Mouse (Mus musculus) lung, embryonic 14.5 days (tissue): ENCODE data around the gene Rps6kc1. TPM values are rescaled to one million over a fixed set of nuclear protein-coding genes. Genes with fewer than 3 reads are reported as not detected.
A peak's percentile ranks its signal among the peaks of the same experiment; 100 is the strongest.

Experiments
- ATAC-seq: fragments of 200-750 bp; cut with Nextera tagmentation; 2 replicates; pipeline ENCODE4 v1.8.0; 2017; ENCODE audit warnings: mild to moderate bottlenecking, moderate TSS enrichment, moderate library complexity; ENCODE audit not compliant: insufficient read depth
- DNase-seq: peaks from one replicate; pipeline ENCODE4 v3.0.0-alpha.2; 2015
- H3K27ac ChIP-seq: fragments of 300-500 bp; sonication (generic); 2 replicates; pipeline ENCODE4 v1.5.1; 2014; ENCODE audit warnings: low read depth, mild to moderate bottlenecking, moderate library complexity
- H3K27me3 ChIP-seq: fragments of 300-500 bp; sonication (generic); 2 replicates; pipeline ENCODE4 v1.6.1; 2014; ENCODE audit warnings: low read length, control low read depth; ENCODE audit not compliant: insufficient read depth
- H3K36me3 ChIP-seq: fragments of 300-500 bp; sonication (generic); 2 replicates; pipeline ENCODE4 v1.6.1; 2014; ENCODE audit warnings: control low read depth; ENCODE audit not compliant: insufficient read depth
- H3K4me1 ChIP-seq: fragments of 300-500 bp; sonication (generic); 2 replicates; pipeline ENCODE4 v1.6.1; 2014; ENCODE audit warnings: antibody characterized with exemption, control low read depth; ENCODE audit not compliant: insufficient read depth
- H3K4me2 ChIP-seq: fragments of 300-500 bp; sonication (generic); 2 replicates; pipeline ENCODE4 v1.6.1; 2014; ENCODE audit warnings: mild to moderate bottlenecking
- H3K4me3 ChIP-seq: fragments of 300-500 bp; sonication (generic); 2 replicates; pipeline ENCODE4 v1.5.1; 2014; ENCODE audit warnings: low read depth, low read length
- H3K9ac ChIP-seq: fragments of 300-500 bp; sonication (generic); 2 replicates; pipeline ENCODE4 v1.6.1; 2014
- H3K9me3 ChIP-seq: fragments of 300-500 bp; sonication (generic); 2 replicates; pipeline ENCODE4 v1.6.1; 2016; ENCODE audit warnings: low read depth, low read length, control low read depth
- CTCF ChIP-seq: IDR thresholded peaks from 2 replicates; pipeline ENCODE4 v1.5.1; 2016; ENCODE audit warnings: antibody characterized with exemption, low read depth
- WGBS: fragments of 180-500 bp; shearing (Covaris S2); extraction: QIAGEN DNeasy Blood & Tissue Kit; methylation state at CpG from one replicate; pipeline ENCODE4 v1.1.7; 2014; 5-methylcytosine and 5-hydroxymethylcytosine counted together
- polyA plus RNA-seq: library from polyadenylated mRNA; unstranded; fragments of >200 nt; fragmentation: Nextera tagmentation; extraction: Ambion mirVana; gene quantifications from 2 replicates; pipeline ENCODE4 v1.2.1, GENCODE M21; 2014

The Rps6kc1 gene
- polyA plus RNA-seq, 1 experiment from 2014 or later = 14.9 TPM

GRCm38 (mm10) chr1:190861626-190862025 is 49.9 kb downstream of the Rps6kc1 start:
- Histone ChIP-seq H3K27ac (peak overlapping the region; percentile 5; the same call in 1 of the 2 replicates), H3K4me2 (no peak overlapping the region), H3K36me3 (peaks cover 4% of the 10 kb centered on the region; the same call in 1 of the 2 replicates), H3K4me1 (no peaks in the 10 kb centered on the region), H3K9me3 (no peaks in the 10 kb centered on the region), H3K4me3 (no peak overlapping the region), H3K9ac (no peak overlapping the region), H3K27me3 (no peaks in the 10 kb centered on the region)
- DNase-seq (peak; percentile 80), ATAC-seq (peak; percentile 35; the same call in 1 of the 2 replicates)
- WGBS = 30% methylated on average over 5 of the region's 5 CpGs
- TF ChIP-seq CTCF = no peak

GRCm38 (mm10) chr1:190854465-190854864 is 57.1 kb downstream of the Rps6kc1 start:
- WGBS = 56% methylated on average over 3 of the region's 3 CpGs
- no peaks in the 10 kb centered on the region for H3K4me1 ChIP-seq
- no peak overlapping the region for H3K9ac ChIP-seq
- no peak overlapping the region for H3K4me3 ChIP-seq
- H3K27me3 ChIP-seq = no peaks in the 10 kb centered on the region
- H3K4me2 ChIP-seq = no peak overlapping the region
- DNase-seq (no peak), ATAC-seq (no peak)
- peaks cover 16% of the 10 kb centered on the region; the same call in 1 of the 2 replicates for H3K36me3 ChIP-seq
- no peaks in the 10 kb centered on the region for H3K9me3 ChIP-seq
- H3K27ac ChIP-seq = no peak overlapping the region
- TF ChIP-seq CTCF = no peak

GRCm38 (mm10) chr1:190849162-190849865 is 62.3 kb downstream of the Rps6kc1 start:
- Histone ChIP-seq H3K9ac (no peak overlapping the region), H3K27ac (no peak overlapping the region), H3K27me3 (no peaks in the 10 kb centered on the region), H3K9me3 (no peaks in the 10 kb centered on the region), H3K4me2 (no peak overlapping the region), H3K4me3 (no peak overlapping the region), H3K36me3 (peaks cover 2% of the 10 kb centered on the region; the same call in 1 of the 2 replicates), H3K4me1 (no peaks in the 10 kb centered on the region)
- no peak for DNase-seq
- no peak for ATAC-seq
- no peak for TF ChIP-seq CTCF
- 68% methylated on average over 11 of the region's 11 CpGs for WGBS

- ATAC-seq (no peak), DNase-seq (no peak)
- Histone ChIP-seq H3K4me3 (no peak overlapping the region), H3K4me1 (no peaks in the 10 kb centered on the region), H3K27ac (no peak overlapping the region), H3K4me2 (no peak overlapping the region), H3K9me3 (no peaks in the 10 kb centered on the region), H3K27me3 (no peaks in the 10 kb centered on the region), H3K9ac (no peak overlapping the region), H3K36me3 (peaks cover 6% of the 10 kb centered on the region)
- TF ChIP-seq CTCF = no peak
- WGBS = 41% methylated on average over 3 of the region's 3 CpGs
Measured at GRCm38 (mm10) chr1:190848676-190849075, 62.9 kb downstream of the Rps6kc1 start.

- Histone ChIP-seq H3K9me3 (no peaks in the 10 kb centered on the region), H3K4me1 (no peaks in the 10 kb centered on the region), H3K27me3 (no peaks in the 10 kb centered on the region), H3K36me3 (peaks cover 7% of the 10 kb centered on the region), H3K4me2 (no peak overlapping the region), H3K9ac (no peak overlapping the region), H3K4me3 (no peak overlapping the region), H3K27ac (no peak overlapping the region)
- DNase-seq = no peak
- ATAC-seq = no peak
- no peak for TF ChIP-seq CTCF
- WGBS = 59% methylated on average over 3 of the region's 3 CpGs
Measured at GRCm38 (mm10) chr1:190846956-190847355, 64.6 kb downstream of the Rps6kc1 start.

- H3K9ac ChIP-seq = no peak overlapping the region
- ATAC-seq (no peak), DNase-seq (no peak)
- no peak overlapping the region for H3K27ac ChIP-seq
- no peaks in the 10 kb centered on the region for H3K9me3 ChIP-seq
- whole genome bisulfite sequencing = 83% methylated on average over 11 of the region's 11 CpGs
- no peak for TF ChIP-seq CTCF
- H3K4me2 ChIP-seq = no peak overlapping the region
- peaks cover 7% of the 10 kb centered on the region for H3K36me3 ChIP-seq
- H3K4me1 ChIP-seq = no peaks in the 10 kb centered on the region
- H3K27me3 ChIP-seq = no peaks in the 10 kb centered on the region
- H3K4me3 ChIP-seq = no peak overlapping the region
Measured at GRCm38 (mm10) chr1:190846074-190846730, 65.4 kb downstream of the Rps6kc1 start.

GRCm38 (mm10) chr1:190845419-190845818 is 66.2 kb downstream of the Rps6kc1 start:
- H3K9me3 ChIP-seq = no peaks in the 10 kb centered on the region
- no peak for TF ChIP-seq CTCF
- no peaks in the 10 kb centered on the region for H3K4me1 ChIP-seq
- H3K27me3 ChIP-seq = no peaks in the 10 kb centered on the region
- peaks cover 4% of the 10 kb centered on the region; the same call in 1 of the 2 replicates for H3K36me3 ChIP-seq
- no peak for ATAC-seq
- DNase-seq = no peak
- no peak overlapping the region for H3K27ac ChIP-seq
- 54% methylated on average over 4 of the region's 4 CpGs for WGBS
- no peak overlapping the region for H3K4me2 ChIP-seq
- H3K9ac ChIP-seq = no peak overlapping the region
- no peak overlapping the region for H3K4me3 ChIP-seq
